Mouse (Mus musculus) erythroblast, adult 5-6 weeks (primary cell): ENCODE data around the gene Ctnnd2. TPM values are rescaled to one million over a fixed set of nuclear protein-coding genes. Genes with fewer than 3 reads are reported as not detected.

Source experiments
- ATAC-seq: replicated peaks from 2 replicates; pipeline ENCODE4 v1.8.0; 2016; ENCODE audit warnings: moderate number of reproducible peaks, mild to moderate bottlenecking, moderate TSS enrichment, inconsistent platforms; ENCODE audit not compliant: poor library complexity, low FRiP score, severe bottlenecking
- total RNA-seq, 2 experiments: library from RNA; stranded (forward) in 1 of 2; stranded (reverse) in 1 of 2; fragments of 150-400 nt in 1 of 2; fragments of 200-764, 138-1000 nt in 1 of 2; gene quantifications; 2 replicates each; pipeline versions ENCODE4 v1.2.3 to v1.2.4; 2015 to 2017; ENCODE audit warnings: low replicate concordance in 2 of 2

Gene Ctnnd2
- total RNA-seq, 2 experiments from 2014 or later = not detected

GRCm38 (mm10) chr15:30466950-30467543 is 294.7 kb downstream of the Ctnnd2 start:
- no peak for ATAC-seq

- ATAC-seq = no peak
Observed at GRCm38 (mm10) chr15:30468773-30469172, 296.4 kb downstream of the Ctnnd2 start.

DNA sequence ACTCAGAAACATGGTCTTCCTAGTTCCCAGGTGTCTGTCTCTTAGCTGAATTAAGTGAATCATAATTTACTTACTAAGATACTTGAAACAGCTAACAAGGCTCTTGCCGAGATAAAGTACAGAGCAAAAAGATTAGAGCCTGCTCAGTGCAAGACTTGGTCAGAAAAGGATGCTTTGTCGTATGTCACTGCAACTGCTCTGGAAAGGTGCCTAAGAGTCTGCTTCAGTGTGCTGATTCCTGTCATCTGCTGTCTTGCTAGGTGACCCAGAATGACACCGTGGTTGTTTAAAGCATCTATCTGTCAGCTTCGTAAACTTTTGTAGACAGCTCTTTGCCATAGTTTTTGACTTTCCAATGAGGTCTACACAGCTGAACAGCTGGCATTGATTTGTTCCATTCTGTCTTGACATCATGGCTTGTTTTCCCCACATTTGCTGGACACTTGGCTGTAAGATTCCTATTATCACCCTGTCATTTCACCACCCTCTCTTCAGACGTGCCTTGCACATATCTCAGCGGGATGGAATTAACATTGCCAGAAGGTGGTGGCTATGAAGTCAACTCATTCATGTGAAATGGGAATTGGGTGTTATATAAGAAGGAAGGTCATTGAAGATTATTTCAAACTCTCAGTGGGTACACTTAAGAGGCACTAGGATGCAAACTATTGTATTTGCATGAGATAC is 299.0 kb downstream of the Ctnnd2 start:
- ATAC-seq = no peak

DNA sequence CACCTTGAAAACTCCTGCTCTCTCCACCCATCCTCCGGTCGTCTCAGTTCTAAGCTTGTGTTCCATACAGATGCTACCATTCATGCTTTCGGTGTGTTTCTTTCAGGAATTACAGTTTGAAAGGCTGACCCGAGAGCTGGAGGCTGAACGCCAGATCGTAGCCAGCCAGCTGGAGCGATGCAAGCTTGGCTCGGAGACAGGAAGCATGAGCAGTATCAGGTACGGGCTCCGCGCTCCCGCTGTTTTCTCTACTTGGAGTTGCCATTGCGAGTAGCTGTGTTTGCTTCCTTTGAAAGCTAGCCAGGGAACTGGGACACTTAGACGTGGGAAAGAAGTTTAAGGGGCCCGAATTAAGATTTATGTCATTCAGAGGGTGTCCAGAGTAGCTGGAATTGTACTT is 308.3 kb downstream of the Ctnnd2 start:
- no peak for ATAC-seq

- no peak for ATAC-seq
Observed at GRCm38 (mm10) chr15:30506476-30506875, 334.1 kb downstream of the Ctnnd2 start.

- no peak for ATAC-seq
Observed at GRCm38 (mm10) chr15:30512467-30512866, 340.1 kb downstream of the Ctnnd2 start.

- ATAC-seq = no peak
Observed at GRCm38 (mm10) chr15:30513122-30513521, 340.7 kb downstream of the Ctnnd2 start.

GRCm38 (mm10) chr15:30515425-30515824 is 343.0 kb downstream of the Ctnnd2 start:
- no peak for ATAC-seq

DNA sequence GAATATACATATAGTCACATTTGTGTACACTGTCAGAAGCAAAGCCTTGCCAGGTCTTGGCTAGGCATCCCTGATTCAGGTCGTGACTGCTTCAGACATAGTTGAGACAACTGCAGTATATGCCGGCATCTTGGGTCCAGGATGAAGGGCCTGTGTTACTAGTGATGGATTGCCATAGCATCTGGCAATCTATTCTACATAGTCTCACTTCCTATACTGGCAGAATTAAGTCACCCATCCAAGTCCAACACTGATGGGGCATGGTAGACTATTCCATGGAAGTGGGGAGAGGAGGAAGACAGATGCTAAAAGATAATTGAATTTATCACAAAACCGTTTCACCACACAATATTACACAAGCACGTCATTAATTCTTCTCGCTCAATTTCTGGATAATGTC is 369.1 kb downstream of the Ctnnd2 start:
- no peak for ATAC-seq

- ATAC-seq = no peak
Observed at GRCm38 (mm10) chr15:30548263-30548662, 375.9 kb downstream of the Ctnnd2 start.

GRCm38 (mm10) chr15:30550956-30551355 is 378.6 kb downstream of the Ctnnd2 start:
- ATAC-seq = no peak

- no peak for ATAC-seq
Observed at GRCm38 (mm10) chr15:30553910-30554406, 381.6 kb downstream of the Ctnnd2 start.

- ATAC-seq = no peak
Observed at GRCm38 (mm10) chr15:30555787-30556186, 383.4 kb downstream of the Ctnnd2 start.

GRCm38 (mm10) chr15:30562375-30562774 is 390.0 kb downstream of the Ctnnd2 start:
- ATAC-seq = no peak

- no peak for ATAC-seq
Observed at GRCm38 (mm10) chr15:30564594-30564993, 392.2 kb downstream of the Ctnnd2 start.

GRCm38 (mm10) chr15:30570254-30570800 is 397.9 kb downstream of the Ctnnd2 start:
- ATAC-seq = no peak

DNA sequence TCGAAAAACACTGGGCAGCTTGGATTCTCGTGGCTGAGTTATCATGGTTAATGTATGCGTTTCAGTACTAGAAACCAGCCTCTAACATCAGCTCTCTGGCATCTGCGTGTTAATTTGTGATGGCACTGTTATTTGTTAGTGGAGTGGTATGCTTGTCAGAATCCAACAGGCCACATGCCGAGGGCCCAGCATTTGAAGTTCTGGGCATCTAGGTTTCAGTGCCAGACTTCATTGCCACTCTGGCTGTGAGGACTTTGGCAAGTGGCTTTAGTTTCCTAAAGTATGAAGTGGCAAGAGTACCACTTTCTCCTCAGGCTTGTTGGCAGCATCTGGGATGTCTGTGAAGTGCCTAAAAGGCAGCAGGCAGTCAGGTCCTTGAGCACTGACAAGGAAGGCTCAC is 415.1 kb downstream of the Ctnnd2 start:
- no peak for ATAC-seq

DNA sequence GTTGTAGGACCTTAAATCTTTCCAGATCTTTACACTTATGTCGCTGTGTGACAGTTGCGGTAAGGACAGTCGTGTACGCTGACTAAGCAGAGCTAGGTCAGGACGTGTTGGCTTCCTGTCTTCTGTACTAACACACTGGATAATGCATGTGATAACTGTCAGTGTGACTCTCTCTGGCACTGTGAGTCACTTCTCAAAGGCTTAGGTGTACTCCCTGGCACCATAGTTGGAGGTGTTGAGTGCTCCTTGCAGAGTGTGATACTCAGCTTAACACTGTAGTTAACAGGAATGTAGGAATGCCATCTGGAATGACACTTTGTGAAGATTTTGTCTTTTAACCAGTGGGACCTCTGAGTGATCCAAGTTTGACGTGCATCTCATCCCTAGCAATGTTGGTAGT is 418.5 kb downstream of the Ctnnd2 start:
- ATAC-seq = no peak

- ATAC-seq = no peak
Observed at GRCm38 (mm10) chr15:30595507-30595906, 423.1 kb downstream of the Ctnnd2 start.

DNA sequence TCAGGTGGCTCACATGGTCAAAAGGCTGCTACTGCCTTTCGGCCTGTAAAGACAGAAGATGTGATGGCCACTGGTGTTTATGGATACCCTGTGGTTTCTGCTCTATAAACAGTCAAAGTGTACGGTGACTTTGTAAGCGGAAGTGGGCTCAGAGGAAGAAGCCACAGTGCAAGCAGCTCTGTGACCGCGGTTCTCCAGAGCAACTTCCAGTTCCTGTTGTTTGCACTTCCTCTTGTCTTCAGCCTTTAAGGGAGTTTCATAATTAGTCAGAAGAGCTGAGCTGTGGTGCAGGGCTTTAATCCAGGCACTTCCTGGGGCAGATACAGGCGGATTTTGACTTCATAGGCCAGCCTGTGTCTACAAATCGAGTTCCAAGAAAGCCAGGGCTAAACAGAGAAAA is 438.2 kb downstream of the Ctnnd2 start:
- ATAC-seq = no peak

DNA sequence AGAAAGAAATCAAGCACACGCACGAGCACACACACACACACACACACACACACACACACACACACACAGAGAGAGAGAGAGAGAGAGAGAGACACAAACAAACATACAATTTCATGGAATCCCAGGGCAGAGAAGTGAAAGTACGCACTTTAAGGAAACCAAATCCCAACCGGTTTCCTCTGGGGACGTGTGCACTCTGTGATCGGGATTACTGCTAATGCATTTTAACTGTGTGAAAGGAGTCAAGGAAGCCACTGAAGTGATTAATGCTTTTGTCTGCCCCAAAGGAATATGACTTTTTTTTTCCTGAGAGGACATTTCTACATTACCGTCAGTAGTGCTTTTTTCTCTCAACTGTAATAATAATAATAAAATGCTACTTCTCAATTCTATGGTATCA is 443.1 kb downstream of the Ctnnd2 start:
- ATAC-seq = no peak
